In the genomic region with DNA sequence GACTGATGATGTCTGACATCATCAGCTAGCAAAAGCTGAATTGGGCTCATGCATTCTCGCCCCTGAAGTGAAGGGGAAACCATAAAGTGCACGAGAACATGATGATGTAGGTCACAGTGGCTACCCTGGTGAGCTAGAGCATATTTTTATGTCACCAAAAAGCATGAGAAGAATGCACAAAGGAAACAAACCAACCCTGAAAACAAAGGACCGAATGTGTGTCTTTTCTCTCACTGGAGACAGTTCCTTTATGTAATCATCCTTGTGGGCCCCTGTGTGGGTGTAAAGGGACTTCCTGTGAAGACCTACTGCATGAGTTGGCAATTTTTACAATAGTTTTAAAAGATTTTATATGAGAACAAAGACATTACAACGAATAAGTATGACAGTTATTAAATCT, we compare ENCODE assay signal across 16 mouse cellular contexts.
DNase-seq lines count a peak whose midpoint lies in the region; ATAC-seq lines count a peak whose summit lies in the region.
"Had no signal": no experiment of that assay in that cellular context is flagged by ENCODE, and none has a peak within 500 bp of the region (broad histone marks: within the 10 kb centered on the region; RNA-seq: fewer than 3 reads in every experiment).

No protein-coding gene starts in this region.

- H3K4me3 ChIP-seq in hindbrain, embryonic 12.5 days: no peak overlapping the region
- H3K4me3 ChIP-seq in neural tube, embryonic 15.5 days (replicated peaks): no peak overlapping the region
- H3K4me3 ChIP-seq: erythroblast, embryonic 14.5 days; heart, embryonic 13.5 days; left cerebral cortex, adult 2 months; liver, embryonic 13.5 days; midbrain, embryonic 10.5 days; neural tube, embryonic 12.5 days had no signal

- no peaks in the 10 kb centered on the region for H3K36me3 ChIP-seq in hindbrain, embryonic 12.5 days
- no peaks in the 10 kb centered on the region for H3K36me3 ChIP-seq in neural tube, embryonic 15.5 days
- H3K36me3 ChIP-seq: heart, embryonic 13.5 days; liver, embryonic 13.5 days; midbrain, embryonic 10.5 days; neural tube, embryonic 12.5 days had no signal

- H3K4me1 ChIP-seq in hindbrain, embryonic 12.5 days: no peaks in the 10 kb centered on the region
- H3K4me1 ChIP-seq in neural tube, embryonic 15.5 days: no peaks in the 10 kb centered on the region
- H3K4me1 ChIP-seq: heart, embryonic 13.5 days; liver, embryonic 13.5 days; neural tube, embryonic 12.5 days had no signal

- peak; percentile 20 for DNase-seq in 416B (ENCODE audit: low read depth)
- peak; percentile 33 for DNase-seq in c-Kit-positive CD71-negative TER-119-negative erythroid progenitor cells, embryonic 14.5 days (ENCODE audit: low read depth)
- peak; percentile 65 for DNase-seq in naive thymus-derived CD4-positive, alpha-beta T cell, adult 2 months (ENCODE audit: low read depth)
- no peak for DNase-seq in ovary, adult 18-20 months (ENCODE audit: low spot score)
- no peak for DNase-seq in gastrocnemius, postnatal 10 days
- DNase-seq: cerebellum, postnatal 36 days; kidney, postnatal 36 days; liver, embryonic 13.5 days had no signal

- 47% methylated on average over 4 of the region's 4 CpGs for whole genome bisulfite sequencing in hindbrain, embryonic 12.5 days
- WGBS in neural tube, embryonic 15.5 days: 63% methylated on average over 4 of the region's 4 CpGs

- no peaks in the 10 kb centered on the region for H3K9me3 ChIP-seq in hindbrain, embryonic 12.5 days (replicated peaks)
- no peaks in the 10 kb centered on the region for H3K9me3 ChIP-seq in neural tube, embryonic 15.5 days (replicated peaks)
- H3K9me3 ChIP-seq: heart, embryonic 13.5 days; liver, embryonic 13.5 days; midbrain, embryonic 10.5 days; neural tube, embryonic 12.5 days had no signal

- no peak overlapping the region for H3K27ac ChIP-seq in hindbrain, embryonic 12.5 days
- no peak overlapping the region for H3K27ac ChIP-seq in neural tube, embryonic 15.5 days (replicated peaks)
- H3K27ac ChIP-seq: heart, embryonic 13.5 days; left cerebral cortex, adult 2 months; liver, embryonic 13.5 days; midbrain, embryonic 10.5 days; neural tube, embryonic 12.5 days had no signal

- H3K4me2 ChIP-seq in hindbrain, embryonic 12.5 days (replicated peaks): no peak overlapping the region
- H3K4me2 ChIP-seq in neural tube, embryonic 15.5 days: no peak overlapping the region
- H3K4me2 ChIP-seq: heart, embryonic 13.5 days; liver, embryonic 13.5 days; neural tube, embryonic 12.5 days had no signal

- ATAC-seq in CD4-positive, CD25-positive, alpha-beta regulatory T cell, adult 4 months: peak; percentile 56
- no peak for ATAC-seq in hindbrain, embryonic 12.5 days (ENCODE audit: low FRiP score)
- ATAC-seq in neural tube, embryonic 15.5 days (ENCODE audit: low FRiP score): no peak

- no peaks in the 10 kb centered on the region for H3K27me3 ChIP-seq in hindbrain, embryonic 12.5 days
- no peaks in the 10 kb centered on the region for H3K27me3 ChIP-seq in neural tube, embryonic 15.5 days (replicated peaks)
- H3K27me3 ChIP-seq: heart, embryonic 13.5 days; liver, embryonic 13.5 days; neural tube, embryonic 12.5 days had no signal

- H3K9ac ChIP-seq in hindbrain, embryonic 12.5 days: no peak overlapping the region
- no peak overlapping the region for H3K9ac ChIP-seq in neural tube, embryonic 15.5 days (replicated peaks)
- H3K9ac ChIP-seq: heart, embryonic 13.5 days; liver, embryonic 13.5 days; neural tube, embryonic 12.5 days had no signal

Comparison
In these comparisons a context has a peak if more than half of its experiments do, and no peak if none do; other contexts are left out.
1. DNase-seq: peak in 416B (single experiment), c-Kit-positive CD71-negative TER-119-negative erythroid progenitor cells, embryonic 14.5 days (single experiment) and naive thymus-derived CD4-positive, alpha-beta T cell, adult 2 months (single experiment); none in ovary, adult 18-20 months (single experiment) and gastrocnemius, postnatal 10 days (single experiment).